Mouse (Mus musculus): ENCODE results near the gene Olfr995. TPM values are rescaled to one million over a fixed set of nuclear protein-coding genes. Genes with fewer than 3 reads are reported as not detected.

Gene Olfr995
- not detected in 2 replicates for polyA plus RNA-seq (2014; fragmentation: Nextera tagmentation; extraction: Ambion mirVana)

DNA sequence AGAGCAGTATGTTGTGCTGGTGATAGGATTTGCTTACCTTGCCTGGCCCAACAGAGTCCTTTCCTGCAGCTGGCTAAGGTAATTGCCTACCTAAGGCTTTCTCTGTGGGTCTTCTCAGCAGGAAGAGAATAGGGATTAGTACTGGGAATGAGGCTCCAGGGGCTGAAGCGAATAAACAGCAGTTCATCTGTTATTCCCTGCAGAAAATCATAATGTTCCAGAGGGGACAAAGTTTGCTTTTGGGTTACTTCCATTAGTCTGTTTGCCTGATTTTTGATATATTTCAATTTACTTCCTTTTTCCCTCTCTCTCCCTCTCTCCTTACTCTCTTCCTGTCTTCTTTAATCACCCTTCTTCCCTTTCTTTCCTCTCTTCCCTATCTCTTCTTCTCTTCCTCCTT, at the start of gene Olfr995:
TSS of gene Olfr995 (minus strand) at position 101 of the 400 bp plus-strand sequence.
- Histone ChIP-seq H3K36me3 (ENCODE audit: control insufficient read depth, insufficient read depth, low read length) (no peaks in the 10 kb centered on the region), H3K9ac (ENCODE audit: low read length) (no peak within 1 kb of the TSS), H3K4me3 (ENCODE audit: low read depth, low read length) (no peak within 1 kb of the TSS), H3K4me2 (ENCODE audit: low read depth, low read length, severe bottlenecking) (no peak within 1 kb of the TSS), H3K27me3 (ENCODE audit: control insufficient read depth, insufficient read depth, low read length) (no peaks in the 10 kb centered on the region), H3K9me3 (ENCODE audit: control insufficient read depth, low read length) (no peaks in the 10 kb centered on the region), H3K4me1 (replicated peaks; ENCODE audit: control insufficient read depth, insufficient read depth, low read length) (no peaks in the 10 kb centered on the region), H3K27ac (ENCODE audit: low read depth, low read length) (no peak within 1 kb of the TSS)
- no peak for ATAC-seq (replicated peaks; ENCODE audit: low FRiP score)
- 13% methylated on average over 1 of the region's 1 CpGs for WGBS
- DNase-seq (ENCODE audit: low spot score) = no peak

DNA sequence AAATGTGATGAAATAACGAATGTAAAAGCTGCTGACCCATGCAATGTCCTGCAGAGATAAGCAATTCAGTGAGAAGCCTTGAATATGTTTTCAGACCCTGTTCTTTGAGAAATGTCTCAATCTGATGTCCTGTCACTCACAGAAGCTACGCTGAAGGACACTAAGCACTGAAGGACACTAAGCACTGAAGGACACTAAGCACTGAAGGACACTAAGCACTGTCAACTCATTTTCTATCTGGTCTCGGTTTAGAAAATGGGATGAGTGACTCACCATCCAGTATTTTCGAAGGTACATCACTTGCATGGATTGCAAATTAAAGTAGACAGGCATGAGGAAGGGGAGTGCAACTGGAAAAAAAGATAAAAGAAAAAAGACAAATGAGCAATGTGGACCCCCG, 47.0 kb upstream of the Olfr995 start:
- no peaks in the 10 kb centered on the region for H3K36me3 ChIP-seq (ENCODE audit: control insufficient read depth, insufficient read depth, low read length)
- no peak for DNase-seq (ENCODE audit: low spot score)
- no peaks in the 10 kb centered on the region for H3K4me1 ChIP-seq (replicated peaks; ENCODE audit: control insufficient read depth, insufficient read depth, low read length)
- H3K9me3 ChIP-seq (ENCODE audit: control insufficient read depth, low read length) = no peaks in the 10 kb centered on the region
- H3K9ac ChIP-seq (ENCODE audit: low read length) = no peak overlapping the region
- no peaks in the 10 kb centered on the region for H3K27me3 ChIP-seq (ENCODE audit: control insufficient read depth, insufficient read depth, low read length)
- no peak overlapping the region for H3K27ac ChIP-seq (ENCODE audit: low read depth, low read length)
- H3K4me3 ChIP-seq (ENCODE audit: low read depth, low read length) = no peak overlapping the region
- 80% methylated on average over 5 of the region's 5 CpGs for WGBS
- no peak for ATAC-seq (replicated peaks; ENCODE audit: low FRiP score)
- H3K4me2 ChIP-seq (ENCODE audit: low read depth, low read length, severe bottlenecking) = no peak overlapping the region

DNA sequence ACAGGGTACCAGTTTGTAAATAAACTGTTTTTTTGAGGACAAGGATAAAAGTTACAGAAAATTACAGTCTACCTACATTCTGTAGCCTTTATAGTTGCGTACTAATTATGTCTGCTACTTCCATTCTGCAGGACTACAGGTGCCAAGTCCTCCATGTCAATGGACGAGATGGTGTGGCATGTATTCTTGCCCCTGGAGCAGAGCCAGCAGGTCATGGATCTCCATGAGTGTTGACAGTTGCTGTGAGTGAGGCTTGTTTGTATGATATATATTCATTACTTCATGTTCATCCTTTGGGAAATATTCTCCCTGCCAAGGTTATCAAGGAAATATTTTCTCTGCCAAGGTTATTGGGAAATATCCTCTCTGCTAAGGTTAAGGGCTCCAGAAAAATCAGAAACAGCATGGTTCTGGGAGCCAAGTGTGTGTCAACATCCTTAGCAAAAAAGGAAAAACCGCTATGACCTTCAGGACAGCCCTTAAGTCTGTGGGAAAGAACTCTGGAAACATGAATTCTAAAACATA, 23.4 kb upstream of the Olfr995 start:
- H3K27me3 ChIP-seq (ENCODE audit: control insufficient read depth, insufficient read depth, low read length) = no peaks in the 10 kb centered on the region
- ATAC-seq (replicated peaks; ENCODE audit: low FRiP score) (no peak), DNase-seq (ENCODE audit: low spot score) (no peak)
- H3K4me3 ChIP-seq (ENCODE audit: low read depth, low read length) = no peak overlapping the region
- no peak overlapping the region for H3K4me2 ChIP-seq (ENCODE audit: low read depth, low read length, severe bottlenecking)
- no peaks in the 10 kb centered on the region; the same call in 1 of the 2 replicates for H3K9me3 ChIP-seq (ENCODE audit: control insufficient read depth, low read length)
- no peaks in the 10 kb centered on the region for H3K4me1 ChIP-seq (replicated peaks; ENCODE audit: control insufficient read depth, insufficient read depth, low read length)
- H3K36me3 ChIP-seq (ENCODE audit: control insufficient read depth, insufficient read depth, low read length) = no peaks in the 10 kb centered on the region
- 80% methylated on average over 3 of the region's 3 CpGs for WGBS
- H3K27ac ChIP-seq (ENCODE audit: low read depth, low read length) = no peak overlapping the region
- no peak overlapping the region for H3K9ac ChIP-seq (ENCODE audit: low read length)

DNA sequence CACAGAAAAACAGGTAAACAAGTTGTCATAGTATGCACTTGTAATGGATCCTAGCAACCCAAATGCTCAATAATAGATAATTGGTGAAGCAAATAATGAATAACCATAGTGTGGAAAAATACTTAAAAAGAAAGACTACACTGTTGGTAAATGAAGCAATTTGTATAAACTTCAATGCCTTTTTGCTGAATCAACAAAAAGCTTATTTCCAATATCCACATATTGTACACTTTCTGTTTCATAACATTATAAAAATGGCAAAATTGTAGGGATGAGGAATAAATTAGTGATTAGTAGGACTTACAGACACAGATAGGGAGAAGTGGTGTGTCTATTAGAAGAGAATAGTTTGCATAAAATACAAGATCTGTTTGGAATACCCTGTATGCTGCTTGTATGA, 893 bp downstream of the Olfr995 start:
- Histone ChIP-seq H3K27me3 (ENCODE audit: control insufficient read depth, insufficient read depth, low read length) (no peaks in the 10 kb centered on the region), H3K4me1 (replicated peaks; ENCODE audit: control insufficient read depth, insufficient read depth, low read length) (no peaks in the 10 kb centered on the region), H3K4me3 (ENCODE audit: low read depth, low read length) (no peak overlapping the region), H3K27ac (ENCODE audit: low read depth, low read length) (no peak overlapping the region), H3K9ac (ENCODE audit: low read length) (no peak overlapping the region), H3K36me3 (ENCODE audit: control insufficient read depth, insufficient read depth, low read length) (no peaks in the 10 kb centered on the region), H3K9me3 (ENCODE audit: control insufficient read depth, low read length) (no peaks in the 10 kb centered on the region), H3K4me2 (ENCODE audit: low read depth, low read length, severe bottlenecking) (no peak overlapping the region)
- ATAC-seq (replicated peaks; ENCODE audit: low FRiP score) (no peak), DNase-seq (ENCODE audit: low spot score) (no peak)

DNA sequence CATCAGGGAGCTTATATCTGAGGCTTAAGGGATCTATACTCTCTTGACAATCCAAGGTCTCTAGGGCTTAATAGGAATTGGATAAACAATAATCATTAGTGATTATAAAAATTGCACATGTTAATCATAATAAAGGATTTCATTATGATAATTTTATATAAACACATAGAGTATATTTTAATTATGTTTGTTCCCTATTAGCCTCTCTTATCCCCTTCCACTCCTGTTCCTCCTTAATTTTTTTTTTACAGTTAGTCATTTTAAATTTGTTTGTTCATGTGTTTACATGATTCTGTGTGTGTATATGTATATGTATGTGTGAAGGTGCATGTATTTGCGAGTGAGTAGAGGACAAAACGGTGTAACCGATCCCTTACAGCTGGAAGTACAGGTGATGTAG, 7.1 kb downstream of the Olfr995 start, which contains the start of gene Olfr994:
TSS of gene Olfr994 (minus strand) at position 101 of the 400 bp plus-strand sequence.
- no peak within 1 kb of the TSS for H3K27ac ChIP-seq (ENCODE audit: low read depth, low read length)
- H3K27me3 ChIP-seq (ENCODE audit: control insufficient read depth, insufficient read depth, low read length) = no peaks in the 10 kb centered on the region
- 96% methylated on average over 3 of the region's 3 CpGs for WGBS
- H3K9ac ChIP-seq (ENCODE audit: low read length) = no peak within 1 kb of the TSS
- no peak within 1 kb of the TSS for H3K4me2 ChIP-seq (ENCODE audit: low read depth, low read length, severe bottlenecking)
- no peak for DNase-seq (ENCODE audit: low spot score)
- no peak within 1 kb of the TSS for H3K4me3 ChIP-seq (ENCODE audit: low read depth, low read length)
- ATAC-seq (replicated peaks; ENCODE audit: low FRiP score) = no peak
- H3K4me1 ChIP-seq (replicated peaks; ENCODE audit: control insufficient read depth, insufficient read depth, low read length) = no peaks in the 10 kb centered on the region
- H3K36me3 ChIP-seq (ENCODE audit: control insufficient read depth, insufficient read depth, low read length) = no peaks in the 10 kb centered on the region
- no peaks in the 10 kb centered on the region for H3K9me3 ChIP-seq (ENCODE audit: control insufficient read depth, low read length)

DNA sequence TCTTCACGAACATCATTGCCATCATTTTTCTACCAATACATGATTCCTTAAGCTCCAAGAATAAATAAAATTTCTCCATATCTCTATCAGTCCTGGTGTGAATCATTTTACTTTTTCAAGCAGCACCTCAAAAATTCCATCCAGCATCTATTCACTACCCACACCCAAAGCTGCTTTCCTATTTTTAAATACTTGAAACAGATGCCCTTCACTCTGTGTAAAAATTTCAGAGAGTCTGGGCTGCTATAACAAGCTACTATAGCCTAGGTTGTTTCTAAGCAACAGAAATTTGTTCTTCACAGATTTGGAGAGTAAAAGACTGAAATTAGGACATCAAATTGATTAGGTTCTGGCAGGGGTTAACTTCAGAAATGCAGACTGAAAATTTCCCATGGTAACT, 17.5 kb downstream of the Olfr995 start:
- H3K4me1 ChIP-seq (replicated peaks; ENCODE audit: control insufficient read depth, insufficient read depth, low read length) = no peaks in the 10 kb centered on the region
- no peaks in the 10 kb centered on the region for H3K27me3 ChIP-seq (ENCODE audit: control insufficient read depth, insufficient read depth, low read length)
- H3K4me3 ChIP-seq (ENCODE audit: low read depth, low read length) = no peak overlapping the region
- no peaks in the 10 kb centered on the region for H3K36me3 ChIP-seq (ENCODE audit: control insufficient read depth, insufficient read depth, low read length)
- ATAC-seq (replicated peaks; ENCODE audit: low FRiP score) (no peak), DNase-seq (ENCODE audit: low spot score) (no peak)
- H3K9me3 ChIP-seq (ENCODE audit: control insufficient read depth, low read length) = no peaks in the 10 kb centered on the region
- 74% methylated on average over 1 of the region's 1 CpGs for WGBS
- H3K9ac ChIP-seq (ENCODE audit: low read length) = no peak overlapping the region
- H3K27ac ChIP-seq (ENCODE audit: low read depth, low read length) = no peak overlapping the region
- H3K4me2 ChIP-seq (ENCODE audit: low read depth, low read length, severe bottlenecking) = no peak overlapping the region

DNA sequence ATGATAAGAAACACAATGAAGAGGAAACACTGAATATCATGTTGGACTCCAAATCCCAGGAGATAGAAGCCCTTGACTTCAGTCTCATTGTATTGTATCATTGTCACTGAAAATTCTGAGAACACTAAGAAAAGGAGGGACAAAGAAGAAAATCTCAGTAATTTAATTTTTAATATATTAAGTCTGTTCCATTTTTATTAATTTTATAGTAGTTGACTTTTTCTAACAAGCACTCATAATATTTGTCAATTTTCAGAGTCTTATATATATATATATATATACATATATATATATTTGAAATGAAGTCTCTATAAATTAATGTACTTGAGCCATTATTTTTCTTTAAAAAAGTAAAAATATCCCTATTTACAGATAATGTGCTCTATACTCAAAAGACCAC, 28.7 kb downstream of the Olfr995 start, which contains the start of gene Olfr993:
TSS of gene Olfr993 (minus strand) at position 101 of the 400 bp plus-strand sequence.
- no peaks in the 10 kb centered on the region for H3K4me1 ChIP-seq (replicated peaks; ENCODE audit: control insufficient read depth, insufficient read depth, low read length)
- ATAC-seq (replicated peaks; ENCODE audit: low FRiP score) (no peak), DNase-seq (ENCODE audit: low spot score) (no peak)
- no peak within 1 kb of the TSS for H3K4me2 ChIP-seq (ENCODE audit: low read depth, low read length, severe bottlenecking)
- no peaks in the 10 kb centered on the region for H3K27me3 ChIP-seq (ENCODE audit: control insufficient read depth, insufficient read depth, low read length)
- H3K9ac ChIP-seq (ENCODE audit: low read length) = no peak within 1 kb of the TSS
- no peaks in the 10 kb centered on the region for H3K36me3 ChIP-seq (ENCODE audit: control insufficient read depth, insufficient read depth, low read length)
- no peaks in the 10 kb centered on the region for H3K9me3 ChIP-seq (ENCODE audit: control insufficient read depth, low read length)
- no peak within 1 kb of the TSS for H3K4me3 ChIP-seq (ENCODE audit: low read depth, low read length)
- H3K27ac ChIP-seq (ENCODE audit: low read depth, low read length) = no peak within 1 kb of the TSS

DNA sequence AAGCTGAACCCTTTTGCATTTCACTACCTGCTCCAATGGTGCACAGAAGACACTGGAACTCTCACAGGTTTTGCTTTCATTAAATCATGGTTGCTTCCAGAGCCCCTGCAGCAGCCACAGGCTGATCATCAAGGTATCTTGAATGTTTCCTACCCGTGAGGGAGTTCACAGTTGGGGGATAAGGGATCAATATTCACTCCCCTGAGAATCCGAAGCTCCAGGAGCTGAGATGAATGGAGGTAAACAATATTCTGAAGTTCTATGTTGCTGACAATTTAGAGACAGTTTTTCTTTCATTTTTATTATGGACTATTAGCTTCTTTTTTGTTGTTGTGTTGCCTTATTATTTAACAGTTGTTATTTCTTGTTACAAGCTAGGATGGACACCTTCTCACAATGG, 34.1 kb downstream of the Olfr995 start, which contains the start of gene Olfr992:
TSS of gene Olfr992 (minus strand) at position 101 of the 400 bp plus-strand sequence.
- H3K27ac ChIP-seq (ENCODE audit: low read depth, low read length) = no peak within 1 kb of the TSS
- no peak within 1 kb of the TSS for H3K9ac ChIP-seq (ENCODE audit: low read length)
- H3K4me1 ChIP-seq (replicated peaks; ENCODE audit: control insufficient read depth, insufficient read depth, low read length) = no peaks in the 10 kb centered on the region
- no peak for ATAC-seq (replicated peaks; ENCODE audit: low FRiP score)
- DNase-seq (ENCODE audit: low spot score) = no peak
- no peak within 1 kb of the TSS for H3K4me3 ChIP-seq (ENCODE audit: low read depth, low read length)
- no peaks in the 10 kb centered on the region for H3K27me3 ChIP-seq (ENCODE audit: control insufficient read depth, insufficient read depth, low read length)
- H3K9me3 ChIP-seq (ENCODE audit: control insufficient read depth, low read length) = no peaks in the 10 kb centered on the region
- no peaks in the 10 kb centered on the region for H3K36me3 ChIP-seq (ENCODE audit: control insufficient read depth, insufficient read depth, low read length)
- 62% methylated on average over 2 of the region's 2 CpGs for WGBS
- no peak within 1 kb of the TSS for H3K4me2 ChIP-seq (ENCODE audit: low read depth, low read length, severe bottlenecking)

Measured in forebrain, embryonic 11.5 days (tissue).